Mouse (Mus musculus) MEL (cell line): ENCODE results near the gene Prpf40a. TPM values are rescaled to one million over a fixed set of nuclear protein-coding genes. Genes with fewer than 3 reads are reported as not detected.

ENCODE experiments used
- DNase-seq: peaks from one replicate; pipeline ENCODE4 v3.0.0; 2011; ENCODE audit warnings: low read depth, low spot score
- H3K27ac ChIP-seq: 2 replicates; pipeline ENCODE4 v1.5.1; 2012; ENCODE audit warnings: low read depth, mild to moderate bottlenecking, control low read depth, low read length, moderate library complexity; ENCODE audit not compliant: control insufficient read depth
- H3K27me3 ChIP-seq, 2 experiments: fragments of 150-350 bp in 1 of 2; sonication (generic) in 1 of 2; 2 replicates each; pipeline ENCODE4 v1.6.1; 2012; ENCODE audit warnings: low read length in 2 of 2, mild to moderate bottlenecking in 2 of 2, improper control_type of control experiment in 1 of 2, moderate library complexity in 1 of 2; ENCODE audit not compliant: insufficient read depth in 2 of 2, control insufficient read depth in 1 of 2
- H3K36me3 ChIP-seq, 2 experiments: 2 replicates each; pipeline ENCODE4 v1.6.1; 2012 to 2014; ENCODE audit warnings: low read length in 2 of 2, improper control_type of control experiment in 1 of 2, inconsistent platforms in 1 of 2, mild to moderate bottlenecking in 1 of 2; ENCODE audit not compliant: insufficient read depth in 2 of 2, control insufficient read depth in 1 of 2
- H3K4me1 ChIP-seq, 2 experiments: fragments of 150-350 bp in 1 of 2; sonication (generic) in 1 of 2; 2 replicates each; pipeline ENCODE4 v1.6.1; 2012; ENCODE audit warnings: low read length in 2 of 2, improper control_type of control experiment in 1 of 2, mild to moderate bottlenecking in 1 of 2; ENCODE audit not compliant: insufficient read depth in 2 of 2, control insufficient read depth in 1 of 2
- H3K4me3 ChIP-seq, 2 experiments: fragments of 150-350 bp in 1 of 2; sonication (generic) in 1 of 2; 2 replicates each; pipeline ENCODE4 v1.5.1; 2012; ENCODE audit warnings: low read depth in 2 of 2, low read length in 2 of 2, mild to moderate bottlenecking in 2 of 2, moderate library complexity in 2 of 2, control low read depth in 1 of 2, improper control_type of control experiment in 1 of 2; ENCODE audit not compliant: control insufficient read depth in 1 of 2, insufficient read depth in 1 of 2
- H3K79me2 ChIP-seq: 2 replicates; pipeline ENCODE4 v1.6.1; 2012; ENCODE audit warnings: mild to moderate bottlenecking, low read length, moderate library complexity; ENCODE audit not compliant: control insufficient read depth, poor library complexity, insufficient read depth
- H3K9ac ChIP-seq: 2 replicates; pipeline ENCODE4 v1.6.1; 2012; ENCODE audit warnings: low read depth, mild to moderate bottlenecking, control low read depth, low read length, moderate library complexity; ENCODE audit not compliant: control insufficient read depth, poor library complexity, severe bottlenecking
- H3K9me3 ChIP-seq: fragments of 150-350 bp; sonication (generic); replicated peaks from 2 replicates; pipeline ENCODE4 v1.6.1; 2012; ENCODE audit warnings: mild to moderate bottlenecking, low read length, improper control_type of control experiment, moderate library complexity; ENCODE audit not compliant: insufficient read depth
- BHLHE40 ChIP-seq: IDR thresholded peaks from 2 replicates; pipeline ENCODE4 v1.6.1; 2012; ENCODE audit warnings: low read depth, mild to moderate bottlenecking, inconsistent platforms, low read length, improper control_type of control experiment, borderline replicate concordance
- CHD2 ChIP-seq: IDR thresholded peaks from 2 replicates; pipeline ENCODE4 v1.6.1; 2011; ENCODE audit warnings: low read length, improper control_type of control experiment
- ELF1 ChIP-seq: IDR thresholded peaks from 2 replicates; pipeline ENCODE4 v1.6.1; 2014; ENCODE audit warnings: low read depth, mild to moderate bottlenecking, inconsistent platforms, low read length, improper control_type of control experiment, moderate library complexity
- EP300 ChIP-seq, 2 experiments: IDR thresholded peaks; 2 replicates each; pipeline ENCODE4 v1.6.1; 2011; ENCODE audit warnings: improper control_type of control experiment in 2 of 2, low read length in 2 of 2, low read depth in 1 of 2, mild to moderate bottlenecking in 1 of 2
- KAT2A ChIP-seq: conservative IDR thresholded peaks from 2 replicates; pipeline ENCODE4 v1.6.1; 2012; ENCODE audit warnings: low read depth, low read length, improper control_type of control experiment, inconsistent platforms
- MAFK ChIP-seq: IDR thresholded peaks from 2 replicates; pipeline ENCODE4 v1.6.1; 2011; ENCODE audit warnings: low read depth, mild to moderate bottlenecking, low read length, improper control_type of control experiment, borderline replicate concordance
- MXI1 ChIP-seq: IDR thresholded peaks from 2 replicates; pipeline ENCODE4 v1.6.1; 2011; ENCODE audit warnings: mild to moderate bottlenecking, low read depth, low read length, improper control_type of control experiment
- NRF1 ChIP-seq: IDR thresholded peaks from 2 replicates; pipeline ENCODE4 v1.6.1; 2014; ENCODE audit warnings: low read depth, mild to moderate bottlenecking, inconsistent platforms, low read length, improper control_type of control experiment, moderate library complexity; ENCODE audit not compliant: poor library complexity, insufficient read depth, severe bottlenecking
- POLR2A ChIP-seq, 2 experiments: IDR thresholded peaks; 2 replicates each; pipeline ENCODE4 v1.6.1; 2011 to 2012; ENCODE audit warnings: low read length in 2 of 2, mild to moderate bottlenecking in 2 of 2, control low read depth in 1 of 2, improper control_type of control experiment in 1 of 2, low read depth in 1 of 2, moderate library complexity in 1 of 2; ENCODE audit not compliant: control insufficient read depth in 1 of 2, insufficient read depth in 1 of 2, poor library complexity in 1 of 2
- SIN3A ChIP-seq: IDR thresholded peaks from 2 replicates; pipeline ENCODE4 v1.6.1; 2012; ENCODE audit warnings: low read length, improper control_type of control experiment, inconsistent platforms
- TAL1 ChIP-seq: IDR thresholded peaks from 2 replicates; pipeline ENCODE4 v1.6.1; 2012; ENCODE audit warnings: mild to moderate bottlenecking, inconsistent platforms, low read length, moderate library complexity, mixed read lengths
- TBP ChIP-seq: IDR thresholded peaks from 2 replicates; pipeline ENCODE4 v1.8.0; 2011; ENCODE audit warnings: low read depth, low read length, improper control_type of control experiment
- TCF12 ChIP-seq: IDR thresholded peaks from 2 replicates; pipeline ENCODE4 v1.6.1; 2014; ENCODE audit warnings: low read depth, mild to moderate bottlenecking, inconsistent platforms, low read length, improper control_type of control experiment, moderate library complexity
- UBTF ChIP-seq: IDR thresholded peaks from 2 replicates; pipeline ENCODE4 v1.6.1; 2012; ENCODE audit warnings: low read depth, mild to moderate bottlenecking, inconsistent platforms, low read length, improper control_type of control experiment, moderate library complexity, borderline replicate concordance; ENCODE audit not compliant: insufficient read depth
- USF2 ChIP-seq, 2 experiments: IDR thresholded peaks; 2 replicates each; pipeline ENCODE4 v1.6.1; 2011 to 2012; ENCODE audit warnings: improper control_type of control experiment in 2 of 2, low read length in 2 of 2, borderline replicate concordance in 1 of 2, inconsistent platforms in 1 of 2, low read depth in 1 of 2, mild to moderate bottlenecking in 1 of 2; ENCODE audit not compliant: insufficient read depth in 1 of 2
- ZMIZ1 ChIP-seq: IDR thresholded peaks from 2 replicates; pipeline ENCODE4 v1.6.1; 2012; ENCODE audit warnings: low read depth, mild to moderate bottlenecking, inconsistent platforms, low read length, improper control_type of control experiment, moderate library complexity
- ZNF384 ChIP-seq: IDR thresholded peaks from 2 replicates; pipeline ENCODE4 v1.6.1; 2012; ENCODE audit warnings: low read depth, mild to moderate bottlenecking, inconsistent platforms, low read length, improper control_type of control experiment
- polyA plus RNA-seq, 2 experiments: library from polyadenylated mRNA; stranded (reverse) in 1 of 2; unstranded in 1 of 2; fragments of >175 nt in 1 of 2; fragments of >200 nt in 1 of 2; gene quantifications; 2 replicates each; pipeline versions ENCODE4 v1.2.1 to v1.2.4; 2012; ENCODE audit warnings: low replicate concordance in 2 of 2, low read depth in 1 of 2; ENCODE audit not compliant: insufficient read length in 2 of 2, insufficient read depth in 1 of 2, missing spikeins in 1 of 2
- total RNA-seq: library from RNA; depleted of rRNA; stranded (reverse); fragments of 300-350 nt; gene quantifications from 2 replicates; pipeline ENCODE4 v1.2.3, GENCODE M21; 2012

Gene Prpf40a
- total and polyA plus RNA-seq, 3 experiments = 82.9 to 98.5 (median 94.9) TPM

GRCm38 (mm10) chr2:53095489-53095888 is 95.6 kb downstream of the Prpf40a start:
- no peaks in the 10 kb centered on the region for H3K9me3 ChIP-seq
- TF ChIP-seq TAL1 (no peak), NRF1 (no peak), TBP (no peak), ZNF384 (no peak), KAT2A (no peak), ELF1 (no peak), MAFK (no peak), CHD2 (no peak), EP300 (IDR thresholded peaks at IDR 0.05; ENCODE audit: low read depth in 1 of 2, low read length in 2 of 2) (no peak), BHLHE40 (no peak), POLR2A (IDR thresholded peaks at IDR 0.05; ENCODE audit: control insufficient read depth in 1 of 2, insufficient read depth in 1 of 2, low read depth in 1 of 2, low read length in 2 of 2, poor library complexity in 1 of 2) (no peak), MXI1 (no peak), TCF12 (no peak)
- H3K79me2 ChIP-seq = no peaks in the 10 kb centered on the region
- H3K27ac ChIP-seq = no peak overlapping the region
- H3K36me3 ChIP-seq = no peaks in the 10 kb centered on the region
- no peak overlapping the region for H3K4me3 ChIP-seq
- H3K4me1 ChIP-seq = no peaks in the 10 kb centered on the region
- no peak overlapping the region for H3K9ac ChIP-seq
- no peaks in the 10 kb centered on the region for H3K27me3 ChIP-seq
- DNase-seq = no peak

- Histone ChIP-seq H3K4me3 (no peak overlapping the region), H3K36me3 (no peaks in the 10 kb centered on the region), H3K27me3 (no peaks in the 10 kb centered on the region), H3K79me2 (no peaks in the 10 kb centered on the region), H3K4me1 (no peaks in the 10 kb centered on the region), H3K27ac (no peak overlapping the region), H3K9me3 (no peaks in the 10 kb centered on the region), H3K9ac (no peak overlapping the region)
- no peak for TF ChIP-seq UBTF
- TF ChIP-seq MXI1 = no peak
- no peak for DNase-seq
Observed at GRCm38 (mm10) chr2:53095031-53095430, 96.1 kb downstream of the Prpf40a start.

GRCm38 (mm10) chr2:53088744-53089143 is 102.3 kb downstream of the Prpf40a start:
- Histone ChIP-seq H3K79me2 (no peaks in the 10 kb centered on the region), H3K9ac (no peak overlapping the region), H3K4me3 (no peak overlapping the region), H3K4me1 (no peaks in the 10 kb centered on the region), H3K27ac (no peak overlapping the region), H3K9me3 (no peaks in the 10 kb centered on the region), H3K36me3 (no peaks in the 10 kb centered on the region), H3K27me3 (no peaks in the 10 kb centered on the region)
- DNase-seq = no peak
- no peak for TF ChIP-seq USF2 (IDR thresholded peaks at IDR 0.05; ENCODE audit: borderline replicate concordance in 1 of 2, insufficient read depth in 1 of 2, low read depth in 1 of 2, low read length in 2 of 2)
- no peak for TF ChIP-seq TAL1
- TF ChIP-seq ZMIZ1 = no peak
- no peak for TF ChIP-seq SIN3A
